In genomic region chr9:44919606-44920005, GRCm38 (mm10) we compare ENCODE assay signal across 9 mouse cellular contexts. TPM values are rescaled to one million over a fixed set of nuclear protein-coding genes. Genes with fewer than 3 reads are reported as not detected.
A peak's percentile ranks its signal among the peaks of the same experiment; 100 is the strongest.
DNase-seq lines count a peak whose midpoint lies in the region; ATAC-seq and TF ChIP-seq lines count a peak whose summit lies in the region.
"Had no signal": no experiment of that assay in that cellular context is flagged by ENCODE, and none has a peak within 500 bp of the region (broad histone marks: within the 10 kb centered on the region; RNA-seq: fewer than 3 reads in every experiment).

No protein-coding gene starts in this region.

- H3K36me3 ChIP-seq in kidney, postnatal 0 days (ENCODE audit: insufficient read depth, low read length), result no peaks in the 10 kb centered on the region
- no peaks in the 10 kb centered on the region for H3K36me3 ChIP-seq in hindbrain, embryonic 16.5 days (ENCODE audit: control insufficient read depth, insufficient read depth, low read length)
- H3K36me3 ChIP-seq in midbrain, postnatal 0 days (ENCODE audit: insufficient read depth, low read length), result no peaks in the 10 kb centered on the region

- H3K27me3 ChIP-seq in kidney, postnatal 0 days (ENCODE audit: insufficient read depth, low read length), result no peaks in the 10 kb centered on the region
- H3K27me3 ChIP-seq in hindbrain, embryonic 16.5 days (replicated peaks; ENCODE audit: control insufficient read depth, insufficient read depth, low read length), result no peaks in the 10 kb centered on the region
- no peaks in the 10 kb centered on the region for H3K27me3 ChIP-seq in midbrain, postnatal 0 days (ENCODE audit: insufficient read depth, low read length)

- DNase-seq in kidney, postnatal 0 days (ENCODE audit: low spot score), result no peak
- DNase-seq in kidney, postnatal 14 days, result no peak
- DNase-seq in midbrain, postnatal 0 days (ENCODE audit: low spot score), result no peak
- no peak for DNase-seq in urinary bladder, postnatal 14 days (ENCODE audit: low spot score)
- no peak for DNase-seq in adrenal gland, postnatal 4 days (ENCODE audit: low spot score in 2 of 2)
- no peak for DNase-seq in gastrocnemius, postnatal 14 days
- DNase-seq: adrenal gland, postnatal 10 days had no signal

- no peak for ATAC-seq in kidney, postnatal 0 days (replicated peaks; ENCODE audit: low FRiP score, low read depth)
- ATAC-seq in hindbrain, embryonic 16.5 days, result no peak
- ATAC-seq in midbrain, postnatal 0 days (ENCODE audit: low FRiP score), result no peak

- intact Hi-C loops in gastrocnemius, postnatal 14 days (cut with DNase I; ENCODE audit: low total_unique reads), result no loop called here

- H3K4me1 ChIP-seq in kidney, postnatal 0 days (replicated peaks; ENCODE audit: insufficient read depth, low read length), result peaks cover 8% of the 10 kb centered on the region; the same call in 1 of the 2 replicates
- no peaks in the 10 kb centered on the region for H3K4me1 ChIP-seq in brown adipose tissue, adult 24 weeks (ENCODE audit: control insufficient read depth, insufficient read depth, insufficient read length, low read length)
- H3K4me1 ChIP-seq in hindbrain, embryonic 16.5 days (ENCODE audit: control insufficient read depth, insufficient read depth, low read depth, low read length), result peaks cover 12% of the 10 kb centered on the region
- H3K4me1 ChIP-seq in midbrain, postnatal 0 days (ENCODE audit: insufficient read depth, low read length), result no peaks in the 10 kb centered on the region

- H3K4me2 ChIP-seq in kidney, postnatal 0 days (ENCODE audit: low read length), result peak overlapping the region; percentile 74
- H3K4me2 ChIP-seq in hindbrain, embryonic 16.5 days (ENCODE audit: low read length), result peak overlapping the region; percentile 87
- peak overlapping the region; percentile 55 for H3K4me2 ChIP-seq in midbrain, postnatal 0 days (ENCODE audit: low read depth, low read length, poor library complexity, severe bottlenecking)

- H3K4me3 ChIP-seq in kidney, postnatal 0 days (replicated peaks; ENCODE audit: low read depth, low read length), result peak overlapping the region; percentile 99
- peak overlapping the region; percentile 99 for H3K4me3 ChIP-seq in brown adipose tissue, adult 24 weeks (ENCODE audit: insufficient read depth, low read depth, low read length)
- peak overlapping the region; percentile 71 for H3K4me3 ChIP-seq in hindbrain, embryonic 16.5 days (ENCODE audit: low read length)
- H3K4me3 ChIP-seq in midbrain, postnatal 0 days (ENCODE audit: low read depth, low read length), result peak overlapping the region; percentile 93

- H3K27ac ChIP-seq in kidney, postnatal 0 days, result peak overlapping the region; percentile 95; the same call in 1 of the 2 replicates
- H3K27ac ChIP-seq in brown adipose tissue, adult 24 weeks (replicated peaks; ENCODE audit: low read depth, low read length), result peak overlapping the region; percentile 98
- no peak overlapping the region for H3K27ac ChIP-seq in hindbrain, embryonic 16.5 days (ENCODE audit: low read depth, low read length)
- no peak overlapping the region for H3K27ac ChIP-seq in midbrain, postnatal 0 days (ENCODE audit: low read depth, low read length)

- peak overlapping the region; percentile 97 for H3K9ac ChIP-seq in kidney, postnatal 0 days (ENCODE audit: low read depth, low read length)
- peak overlapping the region; percentile 84 for H3K9ac ChIP-seq in hindbrain, embryonic 16.5 days (ENCODE audit: low read depth, low read length)
- H3K9ac ChIP-seq in midbrain, postnatal 0 days (replicated peaks; ENCODE audit: low read length, poor library complexity, severe bottlenecking), result peak overlapping the region; percentile 96

- TF ChIP-seq CTCF in kidney, postnatal 0 days (IDR thresholded peaks at IDR 0.05; ENCODE audit: low read depth), result no peak
- no peak for TF ChIP-seq CTCF in midbrain, postnatal 0 days (IDR thresholded peaks at IDR 0.05)

- H3K9me3 ChIP-seq in kidney, postnatal 0 days (replicated peaks; ENCODE audit: low read length), result no peaks in the 10 kb centered on the region
- H3K9me3 ChIP-seq in hindbrain, embryonic 16.5 days (ENCODE audit: control insufficient read depth, low read length), result no peaks in the 10 kb centered on the region
- no peaks in the 10 kb centered on the region for H3K9me3 ChIP-seq in midbrain, postnatal 0 days (ENCODE audit: low read length)

- 36% methylated on average over 2 of the region's 2 CpGs for WGBS in kidney, postnatal 0 days
- WGBS in hindbrain, embryonic 16.5 days, result 44% methylated on average over 2 of the region's 2 CpGs
- WGBS in midbrain, postnatal 0 days, result 43% methylated on average over 2 of the region's 2 CpGs

RNA-seq across cellular contexts. Expression of gene Atp5l, which starts 0.9 kb away (rescaled TPM):
- 1,237 and 1,429 TPM in 2 replicates for polyA plus RNA-seq in kidney, postnatal 0 days (2015; fragmentation: Nextera tagmentation; extraction: Ambion mirVana)
- polyA plus RNA-seq in brown adipose tissue, adult 24 weeks (2012; ENCODE audit: insufficient read depth, insufficient read length, missing spikeins), result 2,562 and 2,957 TPM in 2 replicates
- polyA plus RNA-seq in hindbrain, embryonic 16.5 days (2015; fragmentation: Nextera tagmentation; extraction: Ambion mirVana), result 711 and 802 TPM in 2 replicates
- total RNA-seq in midbrain, postnatal 0 days (2014; rRNA removed), result 204 and 253 TPM in 2 replicates
- 870 and 874 TPM in 2 replicates for polyA plus RNA-seq in midbrain, postnatal 0 days (2015; fragmentation: Nextera tagmentation; extraction: Ambion mirVana)
- 100 to 1,000 TPM; 458 to 535 TPM for total RNA-seq in adrenal gland, postnatal 4 days (2021)
- 100 to 1,000 TPM; 663 to 775 TPM for total RNA-seq in gastrocnemius, postnatal 14 days (2021)

RNA-seq across cellular contexts. Expression of gene Kmt2a, which starts 38.5 kb away (rescaled TPM):
- polyA plus RNA-seq in kidney, postnatal 0 days (2015; fragmentation: Nextera tagmentation; extraction: Ambion mirVana), result 6.6 and 9.5 TPM in 2 replicates
- polyA plus RNA-seq in brown adipose tissue, adult 24 weeks (2012; ENCODE audit: insufficient read depth, insufficient read length, missing spikeins), result 7.0 and 7.3 TPM in 2 replicates
- polyA plus RNA-seq in hindbrain, embryonic 16.5 days (2015; fragmentation: Nextera tagmentation; extraction: Ambion mirVana), result 14.4 and 16.4 TPM in 2 replicates
- total RNA-seq in midbrain, postnatal 0 days (2014; rRNA removed), result 27.8 and 28.0 TPM in 2 replicates
- 14.0 and 20.0 TPM in 2 replicates for polyA plus RNA-seq in midbrain, postnatal 0 days (2015; fragmentation: Nextera tagmentation; extraction: Ambion mirVana)
- 10 to 100 TPM; 38.2 to 40.3 TPM for total RNA-seq in adrenal gland, postnatal 4 days (2021)
- 10 to 100 TPM; 11.8 to 14.3 TPM for total RNA-seq in gastrocnemius, postnatal 14 days (2021)

RNA-seq across cellular contexts. Expression of gene Ube4a, which starts 45.8 kb away (rescaled TPM):
- polyA plus RNA-seq in kidney, postnatal 0 days (2015; fragmentation: Nextera tagmentation; extraction: Ambion mirVana), result 18.6 and 22.1 TPM in 2 replicates
- polyA plus RNA-seq in brown adipose tissue, adult 24 weeks (2012; ENCODE audit: insufficient read depth, insufficient read length, missing spikeins), result 36.6 and 40.7 TPM in 2 replicates
- 31.8 and 35.0 TPM in 2 replicates for polyA plus RNA-seq in hindbrain, embryonic 16.5 days (2015; fragmentation: Nextera tagmentation; extraction: Ambion mirVana)
- 51.9 and 62.2 TPM in 2 replicates for total RNA-seq in midbrain, postnatal 0 days (2014; rRNA removed)
- polyA plus RNA-seq in midbrain, postnatal 0 days (2015; fragmentation: Nextera tagmentation; extraction: Ambion mirVana), result 26.4 and 26.7 TPM in 2 replicates
- 10 to 100 TPM; 81.6 to 90.5 TPM for total RNA-seq in adrenal gland, postnatal 4 days (2021)
- total RNA-seq in gastrocnemius, postnatal 14 days (2021), result 10 to 100 TPM; 31.9 to 36.4 TPM

Comparison
In these comparisons a context has a peak if more than half of its experiments do, and no peak if none do; other contexts are left out.
1. H3K27ac ChIP-seq: peak in kidney, postnatal 0 days (single experiment) and brown adipose tissue, adult 24 weeks (single experiment); none in hindbrain, embryonic 16.5 days (single experiment) and midbrain, postnatal 0 days (single experiment).
2. Peak in every context shown above with its lines, with median percentiles within 50 percentile points of each other: H3K4me2 ChIP-seq, H3K4me3 ChIP-seq and H3K9ac ChIP-seq.